Mouse (Mus musculus): ENCODE data around the gene Nptn. TPM values are rescaled to one million over a fixed set of nuclear protein-coding genes. Genes with fewer than 3 reads are reported as not detected.
A peak's percentile ranks its signal among the peaks of the same experiment; 100 is the strongest.

Gene Nptn
- polyA plus RNA-seq, 1 experiment = 349 TPM

- peak; percentile 30 for TF ChIP-seq TCF12 (IDR thresholded peaks at IDR 0.05; ENCODE audit: insufficient read depth, poor library complexity, severe bottlenecking)
- peak; percentile 12 for TF ChIP-seq POLR2AphosphoS2 (IDR thresholded peaks at IDR 0.05; ENCODE audit: insufficient read length, low read depth)
- peak; percentile 11 to 57 (median 13) for TF ChIP-seq MYOD1 (IDR thresholded peaks at IDR 0.05; ENCODE audit: control insufficient read depth in 1 of 3, insufficient read length in 2 of 3, low read depth in 2 of 3)
- peak; percentile 36 for TF ChIP-seq POLR2A (IDR thresholded peaks at IDR 0.05; ENCODE audit: insufficient read length, low read depth)
- TF ChIP-seq CEBPB (IDR thresholded peaks at IDR 0.05; ENCODE audit: insufficient read depth, poor library complexity, severe bottlenecking) = peak; percentile 55; the same call in 1 of the 2 replicates
- TF ChIP-seq MAX (IDR thresholded peaks at IDR 0.05; ENCODE audit: low read depth) = no peak
- no peak for TF ChIP-seq TCF3 (IDR thresholded peaks at IDR 0.05; ENCODE audit: insufficient read length, low read depth)
- TF ChIP-seq MYOG (IDR thresholded peaks at IDR 0.05; ENCODE audit: control insufficient read depth in 1 of 3, insufficient read depth in 1 of 3, insufficient read length in 2 of 3, low read depth in 2 of 3) = peak in 2 of 3 experiments; percentile 42 to 71
These were observed 26.9 kb upstream of the Nptn start, which contains the start of gene Cd276 for GRCm38 (mm10) chr9:58554908-58555684. Cd276 (minus strand) TSS chr9:58555437.

GRCm38 (mm10) chr9:58555685-58556414, 26.2 kb upstream of the Nptn start:
- Histone ChIP-seq H3ac (ENCODE audit: control insufficient read depth, insufficient read length) (no peak overlapping the region), H3K36me3 (ENCODE audit: control insufficient read depth, insufficient read depth) (no peaks in the 10 kb centered on the region), H3K4me2 (ENCODE audit: low read depth) (peak overlapping the region; percentile 83), H3K79me2 (ENCODE audit: control insufficient read depth, insufficient read depth) (peaks cover 37% of the 10 kb centered on the region), H3K4me3 (peak overlapping the region; percentile 48), H3K27me3 (ENCODE audit: control insufficient read depth, insufficient read depth, insufficient read length) (no peaks in the 10 kb centered on the region)
- no peak for TF ChIP-seq USF1 (IDR thresholded peaks at IDR 0.05; ENCODE audit: low read depth)
- TF ChIP-seq REST (IDR thresholded peaks at IDR 0.05; ENCODE audit: insufficient read depth, insufficient read length) = no peak
- peak in 1 of 3 experiments; percentile 21 for TF ChIP-seq MYOD1 (IDR thresholded peaks at IDR 0.05; ENCODE audit: control insufficient read depth in 1 of 3, insufficient read length in 2 of 3, low read depth in 2 of 3)
- peak in 1 of 3 experiments; percentile 47 for TF ChIP-seq MYOG (IDR thresholded peaks at IDR 0.05; ENCODE audit: control insufficient read depth in 1 of 3, insufficient read depth in 1 of 3, insufficient read length in 2 of 3, low read depth in 2 of 3)
- TF ChIP-seq POLR2AphosphoS2 (IDR thresholded peaks at IDR 0.05; ENCODE audit: insufficient read length, low read depth) = no peak

More at GRCm38 (mm10) chr9:58554908-58555684, 26.9 kb upstream of the Nptn start, which contains the start of gene Cd276:
- Histone ChIP-seq H3K4me3 (peak within 1 kb of the TSS; percentile 48), H3K27me3 (ENCODE audit: control insufficient read depth, insufficient read depth, insufficient read length) (no peaks in the 10 kb centered on the region), H3K4me2 (ENCODE audit: low read depth) (peak within 1 kb of the TSS; percentile 86), H3K79me2 (ENCODE audit: control insufficient read depth, insufficient read depth) (peaks cover 44% of the 10 kb centered on the region), H3ac (ENCODE audit: control insufficient read depth, insufficient read length) (peak within 1 kb of the TSS; percentile 68), H3K36me3 (ENCODE audit: control insufficient read depth, insufficient read depth) (no peaks in the 10 kb centered on the region)

- peak overlapping the region; percentile 83 for H3K4me2 ChIP-seq (ENCODE audit: low read depth)
- H3K36me3 ChIP-seq (ENCODE audit: control insufficient read depth, insufficient read depth) = no peaks in the 10 kb centered on the region
- no peaks in the 10 kb centered on the region for H3K27me3 ChIP-seq (ENCODE audit: control insufficient read depth, insufficient read depth, insufficient read length)
- no peak overlapping the region for H3ac ChIP-seq (ENCODE audit: control insufficient read depth, insufficient read length)
- TF ChIP-seq CEBPB (IDR thresholded peaks at IDR 0.05; ENCODE audit: insufficient read depth, poor library complexity, severe bottlenecking) = no peak
- no peak for TF ChIP-seq MYOG (IDR thresholded peaks at IDR 0.05; ENCODE audit: control insufficient read depth in 1 of 3, insufficient read depth in 1 of 3, insufficient read length in 2 of 3, low read depth in 2 of 3)
- no peak for TF ChIP-seq MYOD1 (IDR thresholded peaks at IDR 0.05; ENCODE audit: control insufficient read depth in 1 of 3, insufficient read length in 2 of 3, low read depth in 2 of 3)
- TF ChIP-seq POLR2AphosphoS2 (IDR thresholded peaks at IDR 0.05; ENCODE audit: insufficient read length, low read depth) = no peak
- TF ChIP-seq MAX (IDR thresholded peaks at IDR 0.05; ENCODE audit: low read depth) = no peak
- TF ChIP-seq USF1 (IDR thresholded peaks at IDR 0.05; ENCODE audit: low read depth) = no peak
- TF ChIP-seq TCF3 (IDR thresholded peaks at IDR 0.05; ENCODE audit: insufficient read length, low read depth) = no peak
- no peak for TF ChIP-seq REST (IDR thresholded peaks at IDR 0.05; ENCODE audit: insufficient read depth, insufficient read length)
- no peak for TF ChIP-seq TCF12 (IDR thresholded peaks at IDR 0.05; ENCODE audit: insufficient read depth, poor library complexity, severe bottlenecking)
- no peak for TF ChIP-seq POLR2A (IDR thresholded peaks at IDR 0.05; ENCODE audit: insufficient read length, low read depth)
- TF ChIP-seq SRF (IDR thresholded peaks at IDR 0.05; ENCODE audit: control insufficient read depth, insufficient read length, low read depth) = no peak
- TF ChIP-seq E2F4 (IDR thresholded peaks at IDR 0.05; ENCODE audit: insufficient read depth) = no peak
- no peak overlapping the region for H3K4me3 ChIP-seq
- H3K79me2 ChIP-seq (ENCODE audit: control insufficient read depth, insufficient read depth) = peaks cover 29% of the 10 kb centered on the region
These were observed 25.4 kb upstream of the Nptn start for GRCm38 (mm10) chr9:58556627-58557026.

GRCm38 (mm10) chr9:58557457-58558455, 24.3 kb upstream of the Nptn start:
- no peak overlapping the region for H3K4me2 ChIP-seq (ENCODE audit: low read depth)

More at GRCm38 (mm10) chr9:58557457-58558455, 24.3 kb upstream of the Nptn start:
- H3K79me2 ChIP-seq (ENCODE audit: control insufficient read depth, insufficient read depth) = peaks cover 19% of the 10 kb centered on the region
- H3ac ChIP-seq (ENCODE audit: control insufficient read depth, insufficient read length) = no peak overlapping the region
- H3K27me3 ChIP-seq (ENCODE audit: control insufficient read depth, insufficient read depth, insufficient read length) = no peaks in the 10 kb centered on the region
- H3K36me3 ChIP-seq (ENCODE audit: control insufficient read depth, insufficient read depth) = no peaks in the 10 kb centered on the region
- TF ChIP-seq SRF (IDR thresholded peaks at IDR 0.05; ENCODE audit: control insufficient read depth, insufficient read length, low read depth) (no peak), MYOD1 (IDR thresholded peaks at IDR 0.05; ENCODE audit: control insufficient read depth in 1 of 3, insufficient read length in 2 of 3, low read depth in 2 of 3) (no peak), POLR2A (IDR thresholded peaks at IDR 0.05; ENCODE audit: insufficient read length, low read depth) (no peak), USF1 (IDR thresholded peaks at IDR 0.05; ENCODE audit: low read depth) (no peak), REST (IDR thresholded peaks at IDR 0.05; ENCODE audit: insufficient read depth, insufficient read length) (no peak), MYOG (IDR thresholded peaks at IDR 0.05; ENCODE audit: control insufficient read depth in 1 of 3, insufficient read depth in 1 of 3, insufficient read length in 2 of 3, low read depth in 2 of 3) (no peak), MAX (IDR thresholded peaks at IDR 0.05; ENCODE audit: low read depth) (no peak), CEBPB (IDR thresholded peaks at IDR 0.05; ENCODE audit: insufficient read depth, poor library complexity, severe bottlenecking) (no peak), TCF12 (IDR thresholded peaks at IDR 0.05; ENCODE audit: insufficient read depth, poor library complexity, severe bottlenecking) (no peak), POLR2AphosphoS2 (IDR thresholded peaks at IDR 0.05; ENCODE audit: insufficient read length, low read depth) (no peak), TCF3 (IDR thresholded peaks at IDR 0.05; ENCODE audit: insufficient read length, low read depth) (no peak), E2F4 (IDR thresholded peaks at IDR 0.05; ENCODE audit: insufficient read depth) (no peak)
- no peak overlapping the region for H3K4me3 ChIP-seq

Data from myocyte (in vitro differentiated cells).